Mouse (Mus musculus): ENCODE data around the gene Mpdu1. TPM values are rescaled to one million over a fixed set of nuclear protein-coding genes. Genes with fewer than 3 reads are reported as not detected.

The Mpdu1 gene
- total RNA-seq, 2 experiments from 2014 or later: 15.2 to 16.5 TPM

- DNase-seq (ENCODE audit: low spot score): peak; percentile 90
- intact Hi-C loops (cut with DNase I): no loop called here
Observed at GRCm38 (mm10) chr11:69670786-69671725, 8.6 kb upstream of the Mpdu1 start.

- no peak for DNase-seq (ENCODE audit: low spot score)
- intact Hi-C loops (cut with DNase I): no loop called here
Observed at GRCm38 (mm10) chr11:69666665-69667005, 4.2 kb upstream of the Mpdu1 start.

GRCm38 (mm10) chr11:69665961-69666664, 3.7 kb upstream of the Mpdu1 start, which contains the start of gene Cd68:
TSS of gene Cd68 (minus strand) at chr11:69666153.
- intact Hi-C loops (cut with DNase I): no loop called here

GRCm38 (mm10) chr11:69665457-69665960, 3.1 kb upstream of the Mpdu1 start:
- intact Hi-C loops (cut with DNase I): no loop called here
- no peak for DNase-seq (ENCODE audit: low spot score)

More at GRCm38 (mm10) chr11:69665961-69666664, 3.7 kb upstream of the Mpdu1 start, which contains the start of gene Cd68:
- peak; percentile 46 for DNase-seq (ENCODE audit: low spot score)

GRCm38 (mm10) chr11:69664841-69665240, 2.4 kb upstream of the Mpdu1 start:
- no peak for DNase-seq (ENCODE audit: low spot score)
- intact Hi-C loops (cut with DNase I): no loop called here

- DNase-seq (ENCODE audit: low spot score): no peak
- intact Hi-C loops (cut with DNase I): no loop called here
Observed at GRCm38 (mm10) chr11:69663795-69664194, 1.4 kb upstream of the Mpdu1 start.

- DNase-seq (ENCODE audit: low spot score): no peak
- intact Hi-C loops (cut with DNase I): no loop called here
Observed at GRCm38 (mm10) chr11:69662967-69663671, 677 bp upstream of the Mpdu1 start.

GRCm38 (mm10) chr11:69661221-69661881, 1.1 kb downstream of the Mpdu1 start:
- intact Hi-C loops (cut with DNase I): no loop called here

GRCm38 (mm10) chr11:69657462-69657881, 5.0 kb downstream of the Mpdu1 start:
- intact Hi-C loops (cut with DNase I): loop anchor here (1.0 to 10.0 kb wide), 2 partner anchors 28 to 217 kb away; partner anchors contain the start of gene Tmem95
- DNase-seq (ENCODE audit: low spot score): no peak

More at GRCm38 (mm10) chr11:69661221-69661881, 1.1 kb downstream of the Mpdu1 start:
- no peak for DNase-seq (ENCODE audit: low spot score)

- no peak for DNase-seq (ENCODE audit: low spot score)
- intact Hi-C loops (cut with DNase I): loop anchor here (1.0 to 10.0 kb wide), 2 partner anchors 28 to 218 kb away; partner anchors contain the start of gene Tmem95
Observed at GRCm38 (mm10) chr11:69656617-69657461, 5.6 kb downstream of the Mpdu1 start.

- intact Hi-C loops (cut with DNase I): loop anchor here (10.0 kb wide), 1 partner anchor 219 kb away; the partner anchor contains the start of gene Tmem95
- no peak for DNase-seq (ENCODE audit: low spot score)
Observed at GRCm38 (mm10) chr11:69656065-69656455, 6.4 kb downstream of the Mpdu1 start.

GRCm38 (mm10) chr11:69655264-69656064, 7.0 kb downstream of the Mpdu1 start, which contains the start of gene Sox15:
TSS of gene Sox15 (plus strand) at chr11:69655314.
- intact Hi-C loops (cut with DNase I): loop anchor here (2.0 to 10.0 kb wide), 2 partner anchors 99 to 219 kb away; partner anchors contain the start of gene Tmem95
- no peak for DNase-seq (ENCODE audit: low spot score)

- DNase-seq (ENCODE audit: low spot score): no peak
- intact Hi-C loops (cut with DNase I): loop anchor here (2.0 to 10.0 kb wide), 2 partner anchors 100 to 220 kb away; partner anchors contain the start of gene Tmem95
Observed at GRCm38 (mm10) chr11:69654760-69655159, 7.7 kb downstream of the Mpdu1 start.

GRCm38 (mm10) chr11:69653399-69653798, 9.0 kb downstream of the Mpdu1 start:
- no peak for DNase-seq (ENCODE audit: low spot score)
- intact Hi-C loops (cut with DNase I): loop anchor here (10.0 kb wide), 1 partner anchor 221 kb away; the partner anchor contains the start of gene Tmem95

- intact Hi-C loops (cut with DNase I): no loop called here
- DNase-seq (ENCODE audit: low spot score): no peak
Observed at GRCm38 (mm10) chr11:69645860-69646259, 16.6 kb downstream of the Mpdu1 start.

GRCm38 (mm10) chr11:69635471-69635870, 27.0 kb downstream of the Mpdu1 start:
- intact Hi-C loops (cut with DNase I): no loop called here
- no peak for DNase-seq (ENCODE audit: low spot score)

All from heart, postnatal 25 days (tissue).